Mouse (Mus musculus): Measurements from ENCODE around the gene Erc2.
"Not testable (repeated sequence)": the region's sequence is repeated elsewhere in the genome, so short reads cannot be mapped to it uniquely, and the experiment has no call there.

The Erc2 gene

GRCm38 (mm10) chr14:27837601-27838105 lies 215.4 kb downstream of the Erc2 start:
- no peak for DNase-seq

GRCm38 (mm10) chr14:27840120-27840519 lies 217.9 kb downstream of the Erc2 start:
- DNase-seq = no peak

GRCm38 (mm10) chr14:27846875-27847274 lies 224.6 kb downstream of the Erc2 start:
- DNase-seq = no peak

- DNase-seq = no peak
Observed at GRCm38 (mm10) chr14:27847291-27847690, 225.1 kb downstream of the Erc2 start.

GRCm38 (mm10) chr14:27851231-27851630 lies 229.0 kb downstream of the Erc2 start:
- no peak for DNase-seq

- DNase-seq = no peak
Observed at GRCm38 (mm10) chr14:27852606-27853005, 230.4 kb downstream of the Erc2 start.

GRCm38 (mm10) chr14:27860371-27861046 lies 238.3 kb downstream of the Erc2 start:
- DNase-seq = no peak

- no peak for DNase-seq
Observed at GRCm38 (mm10) chr14:27862299-27862698, 240.1 kb downstream of the Erc2 start.

GRCm38 (mm10) chr14:27867386-27867785 lies 245.2 kb downstream of the Erc2 start:
- DNase-seq = peak; percentile 15

GRCm38 (mm10) chr14:27873619-27874018 lies 251.4 kb downstream of the Erc2 start:
- no peak for DNase-seq

GRCm38 (mm10) chr14:27875991-27876411 lies 253.8 kb downstream of the Erc2 start:
- DNase-seq = no peak

- DNase-seq = no peak
Observed at GRCm38 (mm10) chr14:27881972-27882371, 259.7 kb downstream of the Erc2 start.

- DNase-seq = not testable (repeated sequence)
Observed at GRCm38 (mm10) chr14:27886337-27886736, 264.1 kb downstream of the Erc2 start.

GRCm38 (mm10) chr14:27887488-27887887 lies 265.3 kb downstream of the Erc2 start:
- no peak for DNase-seq

- no peak for DNase-seq
Observed at GRCm38 (mm10) chr14:27889650-27890049, 267.4 kb downstream of the Erc2 start.

- no peak for DNase-seq
Observed at GRCm38 (mm10) chr14:27892416-27892815, 270.2 kb downstream of the Erc2 start.

GRCm38 (mm10) chr14:27901772-27902171 lies 279.5 kb downstream of the Erc2 start:
- no peak for DNase-seq

GRCm38 (mm10) chr14:27921656-27922373 lies 299.6 kb downstream of the Erc2 start:
- no peak for DNase-seq

- DNase-seq = no peak
Observed at GRCm38 (mm10) chr14:27927369-27927768, 305.1 kb downstream of the Erc2 start.

GRCm38 (mm10) chr14:27933533-27933932 lies 311.3 kb downstream of the Erc2 start:
- no peak for DNase-seq

- DNase-seq = no peak
Observed at GRCm38 (mm10) chr14:27935714-27936113, 313.5 kb downstream of the Erc2 start.

- DNase-seq = no peak
Observed at GRCm38 (mm10) chr14:27937922-27938321, 315.7 kb downstream of the Erc2 start.

GRCm38 (mm10) chr14:27945276-27945675 lies 323.0 kb downstream of the Erc2 start:
- peak; percentile 21 for DNase-seq

GRCm38 (mm10) chr14:27946211-27946610 lies 324.0 kb downstream of the Erc2 start:
- DNase-seq = no peak
